Mouse (Mus musculus) urinary bladder, postnatal 36 days (tissue): Measurements from ENCODE around the gene Pde6c.
A peak's percentile ranks its signal among the peaks of the same experiment; 100 is the strongest.

Experiments used
- DNase-seq, 2 experiments: peaks; one replicate each; pipeline ENCODE4 v3.0.0; 2022; ENCODE audit warnings: low spot score in 2 of 2, mixed read lengths in 1 of 2

Gene Pde6c

GRCm38 (mm10) chr19:38143540-38144271 lies 11.1 kb downstream of the Pde6c start:
- DNase-seq = no peak

GRCm38 (mm10) chr19:38156243-38156642 lies 23.7 kb downstream of the Pde6c start:
- no peak for DNase-seq

DNA sequence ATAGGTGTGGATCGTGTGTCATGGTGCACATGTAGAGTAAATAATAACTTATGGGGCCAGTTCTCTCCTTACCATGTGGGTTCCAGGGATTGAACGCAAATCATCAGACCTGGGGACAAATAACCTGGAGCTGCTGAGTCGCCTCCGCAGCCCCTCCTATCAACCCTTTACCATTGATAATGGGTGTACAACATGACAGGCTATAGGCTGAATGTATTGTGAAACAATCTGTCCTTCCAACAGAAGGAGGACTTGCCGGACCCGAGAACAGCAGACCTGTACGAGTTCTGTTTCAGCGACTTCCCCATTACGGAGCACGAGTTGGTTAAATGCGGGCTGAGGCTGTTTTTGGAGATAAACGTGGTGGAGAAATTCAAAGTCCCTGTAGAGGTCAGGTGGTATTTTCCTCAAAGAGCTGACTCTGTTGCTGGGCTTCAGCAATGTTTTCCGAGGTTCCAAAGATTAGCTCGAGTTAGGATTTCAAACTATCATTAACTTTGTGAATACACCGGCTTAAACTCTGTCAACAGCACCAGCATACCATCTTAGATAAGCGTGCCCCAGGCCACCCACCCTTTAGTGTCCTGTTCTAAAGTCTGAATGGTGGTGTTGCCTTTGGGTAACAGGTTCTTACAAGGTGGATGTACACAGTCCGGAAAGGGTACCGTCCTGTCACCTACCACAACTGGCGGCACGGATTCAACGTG lies 29.2 kb downstream of the Pde6c start:
- no peak for DNase-seq

- no peak for DNase-seq
These were observed 32.1 kb downstream of the Pde6c start for GRCm38 (mm10) chr19:38164633-38165032.

DNA sequence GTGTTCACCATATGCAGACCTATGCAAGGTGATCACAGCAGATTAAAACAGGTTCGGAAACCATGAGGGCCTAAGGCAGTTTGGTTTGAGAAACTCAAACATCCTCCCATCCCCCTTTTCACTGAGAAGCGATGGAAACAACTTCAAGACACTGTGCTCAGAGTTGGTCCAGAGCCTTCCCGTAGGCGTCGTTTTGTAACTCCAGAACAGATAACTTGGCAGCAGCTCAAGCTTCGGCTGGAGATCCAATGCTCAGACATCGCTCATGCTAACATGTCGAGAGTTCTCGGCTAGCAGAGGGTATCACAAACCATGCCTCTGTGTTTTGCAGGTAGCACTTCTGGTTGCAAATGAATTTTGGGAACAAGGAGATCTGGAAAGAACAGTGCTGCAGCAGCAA lies 47.1 kb downstream of the Pde6c start:
- no peak for DNase-seq

DNA sequence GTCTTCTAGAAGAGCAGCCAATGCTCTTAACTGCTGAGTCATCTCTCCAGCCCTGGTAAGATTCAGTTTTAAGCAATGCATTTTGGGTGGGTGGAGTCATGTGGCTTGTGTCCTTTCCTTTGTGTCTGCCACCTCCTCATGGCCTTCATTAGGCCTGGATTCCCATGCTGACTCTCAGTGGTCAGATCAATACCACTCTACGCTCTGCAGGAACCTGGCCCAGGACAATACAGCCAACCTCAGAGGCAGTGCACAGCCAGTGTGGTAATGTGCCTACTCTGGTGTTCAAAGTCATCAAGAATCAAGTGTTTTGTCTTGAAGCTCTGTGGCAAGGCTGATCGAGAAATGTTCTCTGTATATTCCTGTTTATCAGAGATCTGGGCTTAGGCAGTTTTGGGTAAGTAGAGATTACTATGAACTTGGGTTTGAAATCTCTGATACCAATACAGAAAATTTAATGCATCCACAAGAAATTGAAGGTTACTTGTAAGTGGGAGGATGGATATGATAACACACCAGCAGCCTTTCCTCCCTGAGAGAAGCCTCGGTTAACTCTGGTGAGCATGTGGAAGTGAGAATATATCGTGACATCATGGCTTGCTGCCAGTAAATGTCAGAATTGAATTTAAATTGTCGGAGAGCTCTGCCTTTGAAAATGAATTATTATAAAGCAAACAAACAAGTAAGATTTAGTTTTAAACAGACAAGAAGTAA lies 54.2 kb downstream of the Pde6c start:
- no peak for DNase-seq

DNA sequence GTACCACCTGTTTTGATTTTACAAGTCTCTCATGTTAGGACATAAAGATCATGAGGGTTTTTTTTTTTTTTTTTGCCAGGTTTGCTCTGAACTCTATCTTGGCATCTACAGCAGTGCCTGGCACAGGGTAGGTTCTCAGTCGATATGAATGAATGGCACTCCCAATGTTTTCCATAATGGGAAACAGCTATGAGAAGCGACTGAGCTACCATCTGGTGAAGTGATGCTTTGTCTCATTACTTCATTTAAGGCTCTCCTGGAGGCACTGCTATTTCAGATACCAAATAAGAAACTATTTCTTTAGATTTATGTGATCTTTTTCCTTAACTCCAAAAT lies 54.7 kb downstream of the Pde6c start:
- DNase-seq = no peak

DNA sequence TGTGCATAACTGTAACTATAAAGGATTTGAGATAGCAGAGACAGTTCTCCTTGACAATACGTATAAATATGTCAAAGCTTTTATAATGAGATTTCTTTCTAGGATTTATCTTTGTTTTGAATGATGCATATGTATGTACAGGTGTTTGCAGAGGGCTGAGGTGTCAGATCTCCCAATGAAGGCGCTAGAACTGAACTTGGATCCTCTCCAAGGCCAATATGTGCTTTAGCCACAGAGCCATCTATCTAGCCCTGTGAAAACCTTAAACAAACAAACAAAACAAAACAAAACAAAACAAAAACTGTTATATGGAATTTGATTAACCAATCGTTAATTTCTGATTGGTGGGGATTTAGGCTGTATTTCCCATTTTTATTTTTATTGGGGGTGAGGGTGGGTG lies 58.0 kb downstream of the Pde6c start:
- no peak for DNase-seq

- no peak for DNase-seq
These were observed 58.9 kb downstream of the Pde6c start for GRCm38 (mm10) chr19:38191446-38191845.

DNA sequence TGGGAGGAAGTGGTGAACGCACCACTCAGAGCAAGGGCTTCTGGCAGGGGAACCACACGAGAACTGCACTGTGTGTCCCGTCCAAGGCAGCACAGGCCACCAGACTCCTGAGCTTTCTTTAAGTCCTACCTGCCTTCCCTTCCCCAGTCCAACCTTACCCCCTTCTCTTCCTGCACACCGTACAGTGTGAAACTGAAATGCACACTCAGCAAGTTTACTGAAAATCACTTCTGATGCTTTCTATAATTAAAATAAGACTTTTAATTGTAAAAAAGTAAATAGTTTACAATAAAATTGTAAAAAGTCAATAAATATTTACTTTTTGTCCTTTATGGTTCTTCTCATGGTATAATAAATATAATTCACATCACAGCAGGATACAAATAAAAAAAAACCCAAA lies 62.7 kb downstream of the Pde6c start:
- no peak for DNase-seq

DNA sequence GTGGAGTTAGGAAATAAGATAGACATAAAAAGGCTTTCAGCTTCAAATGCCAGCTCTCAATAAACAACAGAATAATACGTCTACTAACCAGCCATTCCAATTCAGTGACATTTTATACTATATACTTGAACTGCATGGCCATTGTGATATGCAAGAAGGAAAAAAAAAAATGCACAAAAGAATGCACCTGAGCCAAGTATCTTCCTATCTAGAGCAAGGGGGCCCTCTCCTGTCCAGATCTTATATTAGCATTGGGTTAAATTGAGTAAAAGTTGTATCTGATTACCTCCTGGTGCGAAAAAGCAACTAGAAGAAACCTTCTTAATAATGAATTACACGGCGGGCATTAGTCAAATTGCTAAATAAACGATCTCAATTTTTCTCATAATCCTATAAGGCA lies 66.2 kb downstream of the Pde6c start:
- DNase-seq = no peak

DNA sequence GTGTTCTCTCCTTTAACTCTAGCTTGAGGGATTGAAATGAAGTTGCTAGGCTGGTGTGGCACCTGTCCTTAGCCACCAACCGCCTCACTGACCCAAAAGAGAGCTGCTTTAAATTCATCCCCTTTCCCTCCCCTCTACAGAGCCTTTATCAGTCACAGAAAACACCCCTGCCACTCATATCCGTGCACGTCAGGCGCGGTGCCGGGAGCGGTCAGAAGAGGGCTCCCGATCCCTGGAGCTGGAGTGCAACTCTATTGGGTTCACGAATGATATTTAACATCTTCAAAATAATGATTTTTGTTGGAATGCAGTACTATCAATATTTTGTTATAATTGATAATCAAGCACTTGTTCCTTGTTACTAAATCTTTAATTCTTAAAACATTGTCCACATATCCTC lies 74.1 kb downstream of the Pde6c start:
- DNase-seq = no peak

- DNase-seq = no peak
These were observed 85.1 kb downstream of the Pde6c start for GRCm38 (mm10) chr19:38217696-38218095.

GRCm38 (mm10) chr19:38223356-38223904 lies 90.8 kb downstream of the Pde6c start:
- no peak for DNase-seq

- DNase-seq = peak; percentile 88 to 89
These were observed 91.5 kb downstream of the Pde6c start, which contains the start of gene Fra10ac1 for GRCm38 (mm10) chr19:38223905-38224684. Fra10ac1 (minus strand) TSS chr19:38224156.

- no peak for DNase-seq
These were observed 92.1 kb downstream of the Pde6c start for GRCm38 (mm10) chr19:38224685-38225060.

DNA sequence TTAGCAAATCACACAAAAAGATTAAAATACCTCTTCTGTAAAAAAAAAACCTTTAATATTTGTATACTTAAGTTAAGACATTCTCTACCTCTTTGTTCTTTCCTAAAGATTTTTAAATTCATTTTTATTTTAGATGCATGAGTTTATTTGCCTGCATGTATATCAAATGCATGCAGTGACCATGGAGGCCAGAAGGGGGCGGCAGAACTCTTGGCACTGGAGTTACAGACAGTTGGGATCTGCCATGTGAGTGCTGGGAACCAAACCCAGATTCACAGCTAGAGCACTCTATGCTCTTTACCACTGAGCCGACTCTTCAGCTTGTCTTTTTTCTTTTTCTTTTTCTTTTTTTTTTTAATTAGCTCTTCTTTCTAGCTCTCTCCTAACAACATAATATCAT lies 96.1 kb downstream of the Pde6c start:
- no peak for DNase-seq

DNA sequence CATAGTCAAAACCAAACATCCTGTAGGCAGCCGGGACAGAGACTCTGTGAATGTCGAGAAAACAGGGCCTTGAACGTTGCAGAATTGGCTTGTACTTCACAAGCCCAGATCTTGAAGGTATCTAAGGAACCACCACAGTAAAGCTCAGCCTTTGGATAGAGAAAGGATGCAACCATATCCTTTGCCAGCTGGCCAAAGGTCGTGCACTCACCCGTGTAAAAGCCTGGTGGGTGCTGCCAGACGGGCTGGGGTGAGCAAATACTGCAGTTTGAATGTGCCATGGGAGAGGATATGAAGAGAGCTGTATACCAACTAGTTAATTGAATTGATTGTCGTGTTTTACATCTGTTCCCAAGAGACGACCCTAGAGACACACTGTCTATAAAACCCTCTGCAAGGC lies 99.5 kb downstream of the Pde6c start:
- DNase-seq = no peak

- no peak for DNase-seq
These were observed 99.9 kb downstream of the Pde6c start for GRCm38 (mm10) chr19:38232516-38232915.
